Mouse (Mus musculus): ENCODE results near the gene Samd4.

GRCm38 (mm10) chr14:47138853-47139252 lies 256.2 kb downstream of the Samd4 start:
- TF ChIP-seq CTCF (IDR thresholded peaks at IDR 0.05; ENCODE audit: low read depth, low read length) = no peak
- no peak for TF ChIP-seq POLR2A (IDR thresholded peaks at IDR 0.05; ENCODE audit: extremely low read depth, insufficient read depth, low read length)
